13 mouse cellular contexts compared by ENCODE assay signal in the genomic region with DNA sequence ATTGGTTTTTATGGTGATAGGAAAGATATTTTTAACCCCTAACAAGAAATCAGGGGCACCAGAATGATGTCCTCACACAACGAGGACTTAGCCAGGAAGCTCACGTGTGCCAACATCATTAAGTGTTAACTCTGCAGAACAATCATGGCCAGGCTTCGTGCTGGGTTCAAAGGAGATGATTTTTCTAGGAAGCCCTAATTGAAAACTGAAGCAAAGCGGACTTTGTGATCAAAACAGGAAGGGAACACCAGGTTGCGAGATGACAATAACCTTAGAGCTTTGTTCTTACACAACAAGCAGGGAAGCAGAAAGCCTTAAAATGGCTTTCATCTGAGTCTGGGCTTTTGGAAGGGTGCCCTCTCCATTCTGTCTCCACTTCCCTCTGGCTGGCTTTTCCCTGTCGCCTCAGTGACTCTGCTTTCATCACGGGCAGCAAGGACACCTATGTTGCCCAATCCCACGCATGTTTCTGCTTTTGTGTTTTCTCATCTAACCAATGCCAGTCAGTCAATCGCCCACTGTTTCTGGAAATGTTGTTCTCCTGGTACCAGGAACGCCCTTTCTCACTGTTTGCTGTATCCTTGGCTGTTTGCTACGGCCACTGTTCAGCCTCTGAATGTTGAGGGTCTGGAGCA. TPM values are rescaled to one million over a fixed set of nuclear protein-coding genes. Genes with fewer than 3 reads are reported as not detected.
A peak's percentile ranks its signal among the peaks of the same experiment; 100 is the strongest.
DNase-seq lines count a peak whose midpoint lies in the region; ATAC-seq and TF ChIP-seq lines count a peak whose summit lies in the region.
"Had no signal": no experiment of that assay in that cellular context is flagged by ENCODE, and none has a peak within 500 bp of the region (broad histone marks: within the 10 kb centered on the region; RNA-seq: fewer than 3 reads in every experiment).

No protein-coding gene starts in this region.

- no peak for TF ChIP-seq POLR2A in kidney, adult 2 months (IDR thresholded peaks at IDR 0.05; ENCODE audit: low read depth, low read length)
- TF ChIP-seq POLR2A in olfactory bulb, adult 2 months (IDR thresholded peaks at IDR 0.05; ENCODE audit: insufficient read depth, low read depth, low read length): no peak

- H3K4me2 ChIP-seq in kidney, embryonic 16.5 days (replicated peaks; ENCODE audit: low read depth, low read length): no peak overlapping the region
- H3K4me2 ChIP-seq in midbrain, embryonic 11.5 days: no peak overlapping the region
- H3K4me2 ChIP-seq in midbrain, postnatal 0 days (ENCODE audit: low read depth, low read length, poor library complexity, severe bottlenecking): no peak overlapping the region
- H3K4me2 ChIP-seq: forebrain, embryonic 12.5 days; lung, embryonic 15.5 days had no signal

- no peak overlapping the region for H3K9ac ChIP-seq in kidney, embryonic 16.5 days (replicated peaks; ENCODE audit: low read length)
- no peak overlapping the region for H3K9ac ChIP-seq in midbrain, embryonic 11.5 days (ENCODE audit: low read length)
- no peak overlapping the region for H3K9ac ChIP-seq in midbrain, postnatal 0 days (replicated peaks; ENCODE audit: low read length, poor library complexity, severe bottlenecking)
- H3K9ac ChIP-seq: forebrain, embryonic 12.5 days; lung, embryonic 15.5 days had no signal

- peak; percentile 89 for DNase-seq in kidney, adult 2 months
- peak; percentile 80 for DNase-seq in midbrain, embryonic 11.5 days (ENCODE audit: low spot score, missing footprints)
- DNase-seq in midbrain, postnatal 0 days (ENCODE audit: low spot score): no peak
- peak; percentile 25 for DNase-seq in lung, postnatal 10 days
- no peak for DNase-seq in spleen, postnatal 10 days (ENCODE audit: low spot score in 2 of 2)
- DNase-seq: kidney, postnatal 10 days; thymus, adult 18-20 months had no signal

- no peak overlapping the region for H3K4me3 ChIP-seq in kidney, adult 2 months (ENCODE audit: insufficient read depth, low read depth, low read length)
- H3K4me3 ChIP-seq in kidney, embryonic 16.5 days (ENCODE audit: low read length): no peak overlapping the region
- H3K4me3 ChIP-seq in midbrain, embryonic 11.5 days (ENCODE audit: low read depth, low read length): no peak overlapping the region
- no peak overlapping the region for H3K4me3 ChIP-seq in midbrain, postnatal 0 days (ENCODE audit: low read depth, low read length)
- H3K4me3 ChIP-seq in olfactory bulb, adult 2 months (ENCODE audit: insufficient read depth, low read depth, low read length): no peak overlapping the region
- H3K4me3 ChIP-seq: forebrain, embryonic 12.5 days; limb, embryonic 10.5 days; lung, embryonic 15.5 days had no signal

- no peak for ATAC-seq in kidney, embryonic 16.5 days (ENCODE audit: low FRiP score, low TSS enrichment)
- ATAC-seq in midbrain, embryonic 11.5 days (ENCODE audit: low FRiP score): no peak
- ATAC-seq in midbrain, postnatal 0 days (ENCODE audit: low FRiP score): no peak
- ATAC-seq: midbrain, embryonic 16.5 days had no signal

- no peaks in the 10 kb centered on the region for H3K27me3 ChIP-seq in kidney, adult 2 months (replicated peaks; ENCODE audit: control insufficient read depth, insufficient read depth, low read length)
- H3K27me3 ChIP-seq in kidney, embryonic 16.5 days (ENCODE audit: insufficient read depth, low read length): no peaks in the 10 kb centered on the region
- no peaks in the 10 kb centered on the region for H3K27me3 ChIP-seq in midbrain, embryonic 11.5 days (ENCODE audit: control insufficient read depth, insufficient read depth, low read length)
- no peaks in the 10 kb centered on the region for H3K27me3 ChIP-seq in midbrain, postnatal 0 days (ENCODE audit: insufficient read depth, low read length)
- H3K27me3 ChIP-seq: forebrain, embryonic 12.5 days; lung, embryonic 15.5 days had no signal

- H3K27ac ChIP-seq in kidney, adult 2 months (ENCODE audit: insufficient read depth, low read depth, low read length): no peak overlapping the region
- no peak overlapping the region for H3K27ac ChIP-seq in kidney, embryonic 16.5 days (ENCODE audit: low read length)
- H3K27ac ChIP-seq in midbrain, embryonic 11.5 days (ENCODE audit: low read depth, low read length): no peak overlapping the region
- no peak overlapping the region for H3K27ac ChIP-seq in midbrain, postnatal 0 days (ENCODE audit: low read depth, low read length)
- peak overlapping the region; percentile 43; the same call in 1 of the 2 replicates for H3K27ac ChIP-seq in olfactory bulb, adult 2 months (ENCODE audit: insufficient read depth, low read depth, low read length)
- H3K27ac ChIP-seq: forebrain, embryonic 12.5 days; limb, embryonic 10.5 days; lung, embryonic 15.5 days had no signal

- 64% methylated on average over 11 of the region's 11 CpGs for WGBS in kidney, adult 2 months
- WGBS in kidney, embryonic 16.5 days: 88% methylated on average over 11 of the region's 11 CpGs
- WGBS in midbrain, embryonic 11.5 days: 84% methylated on average over 11 of the region's 11 CpGs
- 78% methylated on average over 11 of the region's 11 CpGs for WGBS in midbrain, postnatal 0 days
- 64% methylated on average over 11 of the region's 11 CpGs for WGBS in olfactory bulb, adult 2 months

- peaks cover 24% of the 10 kb centered on the region for H3K4me1 ChIP-seq in kidney, adult 2 months (ENCODE audit: control insufficient read depth, insufficient read depth, low read length)
- H3K4me1 ChIP-seq in kidney, embryonic 16.5 days (ENCODE audit: insufficient read depth, low read length): no peaks in the 10 kb centered on the region
- H3K4me1 ChIP-seq in midbrain, embryonic 11.5 days (ENCODE audit: control insufficient read depth, insufficient read depth, low read length): no peaks in the 10 kb centered on the region
- no peaks in the 10 kb centered on the region for H3K4me1 ChIP-seq in midbrain, postnatal 0 days (ENCODE audit: insufficient read depth, low read length)
- H3K4me1 ChIP-seq in olfactory bulb, adult 2 months (ENCODE audit: control insufficient read depth, insufficient read depth, low read length): peaks cover 5% of the 10 kb centered on the region; the same call in 1 of the 2 replicates
- H3K4me1 ChIP-seq: forebrain, embryonic 12.5 days; limb, embryonic 10.5 days; lung, embryonic 15.5 days had no signal

- H3K9me3 ChIP-seq in kidney, embryonic 16.5 days (ENCODE audit: low read length): no peaks in the 10 kb centered on the region
- H3K9me3 ChIP-seq in midbrain, embryonic 11.5 days (ENCODE audit: control insufficient read depth, low read length): no peaks in the 10 kb centered on the region
- H3K9me3 ChIP-seq in midbrain, postnatal 0 days (ENCODE audit: low read length): no peaks in the 10 kb centered on the region
- H3K9me3 ChIP-seq: forebrain, embryonic 12.5 days; limb, embryonic 10.5 days; lung, embryonic 15.5 days had no signal

- TF ChIP-seq CTCF in kidney, adult 2 months (conservative IDR thresholded peaks at IDR 0.05; ENCODE audit: insufficient read depth, insufficient read length, low read depth, low read length): no peak
- no peak for TF ChIP-seq CTCF in midbrain, postnatal 0 days (IDR thresholded peaks at IDR 0.05)
- TF ChIP-seq CTCF in olfactory bulb, adult 2 months (IDR thresholded peaks at IDR 0.05; ENCODE audit: insufficient read depth, low read depth, low read length): no peak

- no peaks in the 10 kb centered on the region for H3K36me3 ChIP-seq in kidney, adult 2 months (ENCODE audit: control insufficient read depth, insufficient read depth, low read length)
- no peaks in the 10 kb centered on the region for H3K36me3 ChIP-seq in kidney, embryonic 16.5 days (ENCODE audit: insufficient read depth, low read length)
- H3K36me3 ChIP-seq in midbrain, embryonic 11.5 days (ENCODE audit: control insufficient read depth, insufficient read depth, low read length): no peaks in the 10 kb centered on the region
- H3K36me3 ChIP-seq in midbrain, postnatal 0 days (ENCODE audit: insufficient read depth, low read length): no peaks in the 10 kb centered on the region
- H3K36me3 ChIP-seq: forebrain, embryonic 12.5 days; limb, embryonic 10.5 days; lung, embryonic 15.5 days had no signal

RNA-seq across cellular contexts. Expression of gene Gpcpd1, which starts 8.2 kb away (rescaled TPM):
- 5.3 and 6.1 TPM in 2 replicates for polyA plus RNA-seq in kidney, adult 2 months (2012; rRNA removed)
- 25.6 and 30.8 TPM in 2 replicates for polyA plus RNA-seq in kidney, embryonic 16.5 days (2015; fragmentation: Nextera tagmentation; extraction: Ambion mirVana)
- polyA plus RNA-seq in midbrain, embryonic 11.5 days (2014; fragmentation: Nextera tagmentation; extraction: Ambion mirVana): 41.7 and 50.4 TPM in 2 replicates
- 55.7 and 78.6 TPM in 2 replicates for total RNA-seq in midbrain, postnatal 0 days (2014; rRNA removed)
- 82.9 and 84.0 TPM in 2 replicates for polyA plus RNA-seq in midbrain, postnatal 0 days (2015; fragmentation: Nextera tagmentation; extraction: Ambion mirVana)
- not detected in 2 replicates for polyA plus RNA-seq in olfactory bulb, adult 2 months (2012; ENCODE audit: insufficient read depth, insufficient read length, low replicate concordance, missing spikeins)

Comparison
In these comparisons a context has a peak if more than half of its experiments do, and no peak if none do; other contexts are left out.
1. DNase-seq: peak in kidney, adult 2 months (single experiment), midbrain, embryonic 11.5 days (single experiment) and lung, postnatal 10 days (single experiment); none in midbrain, postnatal 0 days (single experiment) and spleen, postnatal 10 days (0 of 2).